Mouse (Mus musculus): ENCODE data around the gene Ccdc148.

Gene Ccdc148

GRCm38 (mm10) chr2:59048775-59049451, 111.6 kb downstream of the Ccdc148 start:
- no peak for DNase-seq

GRCm38 (mm10) chr2:59043313-59044032, 117.0 kb downstream of the Ccdc148 start:
- no peak for DNase-seq

GRCm38 (mm10) chr2:59042616-59043015, 117.9 kb downstream of the Ccdc148 start:
- no peak for DNase-seq

GRCm38 (mm10) chr2:59036433-59036832, 124.0 kb downstream of the Ccdc148 start:
- no peak for DNase-seq

GRCm38 (mm10) chr2:59035206-59035605, 125.3 kb downstream of the Ccdc148 start:
- DNase-seq, result no peak

- no peak for DNase-seq
Measured at GRCm38 (mm10) chr2:59034281-59034680, 126.2 kb downstream of the Ccdc148 start.

- no peak for DNase-seq
Measured at GRCm38 (mm10) chr2:59024558-59024957, 135.9 kb downstream of the Ccdc148 start.

GRCm38 (mm10) chr2:59007356-59007755, 153.1 kb downstream of the Ccdc148 start:
- DNase-seq, result no peak

- DNase-seq, result no peak
Measured at GRCm38 (mm10) chr2:59006567-59007340, 153.7 kb downstream of the Ccdc148 start.

- DNase-seq, result no peak
Measured at GRCm38 (mm10) chr2:58997151-58997550, 163.3 kb downstream of the Ccdc148 start.

GRCm38 (mm10) chr2:58992431-58993191, 167.9 kb downstream of the Ccdc148 start:
- DNase-seq, result no peak

- no peak for DNase-seq
Measured at GRCm38 (mm10) chr2:58978095-58978494, 182.4 kb downstream of the Ccdc148 start.

- DNase-seq, result no peak
Measured at GRCm38 (mm10) chr2:58971507-58972275, 188.8 kb downstream of the Ccdc148 start.

- DNase-seq, result no peak
Measured at GRCm38 (mm10) chr2:58956770-58957300, 203.6 kb downstream of the Ccdc148 start.

GRCm38 (mm10) chr2:58956351-58956750, 204.1 kb downstream of the Ccdc148 start:
- DNase-seq, result no peak

- no peak for DNase-seq
Measured at GRCm38 (mm10) chr2:58952101-58952500, 208.4 kb downstream of the Ccdc148 start.

GRCm38 (mm10) chr2:58948796-58949195, 211.7 kb downstream of the Ccdc148 start:
- no peak for DNase-seq

GRCm38 (mm10) chr2:58941361-58941760, 219.1 kb downstream of the Ccdc148 start:
- DNase-seq, result no peak

- DNase-seq, result no peak
Measured at GRCm38 (mm10) chr2:58925551-58925950, 234.9 kb downstream of the Ccdc148 start.

GRCm38 (mm10) chr2:58918351-58918750, 242.1 kb downstream of the Ccdc148 start:
- DNase-seq, result no peak

GRCm38 (mm10) chr2:58912339-58912738, 248.1 kb downstream of the Ccdc148 start:
- no peak for DNase-seq

Measured in B cell, adult 2 months (primary cell).